Mouse (Mus musculus): ENCODE data around the gene Eml4. TPM values are rescaled to one million over a fixed set of nuclear protein-coding genes. Genes with fewer than 3 reads are reported as not detected.
A peak's percentile ranks its signal among the peaks of the same experiment; 100 is the strongest.

The Eml4 gene
- total and polyA plus RNA-seq, 3 experiments: 3.7 to 30.2 (median 26.4) TPM

GRCm38 (mm10) chr17:83374123-83374522 is 23.4 kb downstream of the Eml4 start:
- TF ChIP-seq TAL1 (conservative IDR thresholded peaks at IDR 0.05; ENCODE audit: low read depth, low read length) (no peak), GATA2 (IDR thresholded peaks at IDR 0.05; ENCODE audit: borderline replicate concordance, low read depth, low read length) (no peak), GATA1 (IDR thresholded peaks at IDR 0.05; ENCODE audit: borderline replicate concordance, low read length) (no peak), CTCF (IDR thresholded peaks at IDR 0.05; ENCODE audit: low read depth, low read length) (no peak), POLR2AphosphoS5 (IDR thresholded peaks at IDR 0.05; ENCODE audit: insufficient replicate concordance, low read depth, low read length) (no peak)
- H3K4me3 ChIP-seq (ENCODE audit: low read depth, low read length): no peak overlapping the region

DNA sequence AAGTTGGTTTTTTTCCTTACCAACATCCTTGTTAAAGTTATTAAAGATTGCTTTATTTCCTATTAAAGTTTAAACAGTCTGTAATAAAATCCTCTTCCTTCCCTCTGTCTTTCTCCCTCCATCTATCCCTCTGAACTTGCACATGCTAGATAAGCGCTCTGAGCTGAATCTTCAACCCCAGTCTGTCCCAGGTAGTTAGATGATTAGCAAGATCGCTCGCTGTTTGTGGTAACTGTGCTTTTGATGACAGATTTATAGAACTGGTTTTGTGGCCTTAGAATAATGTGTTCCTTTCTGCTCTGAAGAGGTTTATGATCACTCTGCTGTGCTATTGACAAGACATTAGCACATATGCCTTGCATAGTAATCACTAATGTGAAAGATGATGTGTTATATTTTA is 25.1 kb downstream of the Eml4 start:
- Histone ChIP-seq H3K27me3 (ENCODE audit: insufficient read depth, low read length) (no peaks in the 10 kb centered on the region), H3K36me3 (replicated peaks) (peaks cover 5% of the 10 kb centered on the region), H3K9me3 (replicated peaks) (no peaks in the 10 kb centered on the region), H3K4me1 (ENCODE audit: insufficient read depth, low read depth, low read length) (peaks cover 13% of the 10 kb centered on the region), H3K4me3 (ENCODE audit: low read depth, low read length) (no peak overlapping the region)
- ATAC-seq (ENCODE audit: extremely low read depth, insufficient number of reproducible peaks, low FRiP score, poor library complexity, severe bottlenecking) (peak; percentile 87), DNase-seq (ENCODE audit: low spot score) (peak; percentile 9)
- 0 out of 2 replicates have a peak, but pooled peaks have one; percentile 47 for TF ChIP-seq TAL1 (conservative IDR thresholded peaks at IDR 0.05; ENCODE audit: low read depth, low read length)
- TF ChIP-seq POLR2AphosphoS5 (IDR thresholded peaks at IDR 0.05; ENCODE audit: insufficient replicate concordance, low read depth, low read length): no peak

More at GRCm38 (mm10) chr17:83374123-83374522, 23.4 kb downstream of the Eml4 start:
- H3K4me1 ChIP-seq (ENCODE audit: insufficient read depth, low read depth, low read length): peaks cover 13% of the 10 kb centered on the region
- no peaks in the 10 kb centered on the region for H3K9me3 ChIP-seq (replicated peaks)
- peaks cover 2% of the 10 kb centered on the region for H3K36me3 ChIP-seq (replicated peaks)
- ATAC-seq (ENCODE audit: extremely low read depth, insufficient number of reproducible peaks, low FRiP score, poor library complexity, severe bottlenecking): no peak
- DNase-seq (ENCODE audit: low spot score): no peak
- no peaks in the 10 kb centered on the region for H3K27me3 ChIP-seq (ENCODE audit: insufficient read depth, low read length)

DNA sequence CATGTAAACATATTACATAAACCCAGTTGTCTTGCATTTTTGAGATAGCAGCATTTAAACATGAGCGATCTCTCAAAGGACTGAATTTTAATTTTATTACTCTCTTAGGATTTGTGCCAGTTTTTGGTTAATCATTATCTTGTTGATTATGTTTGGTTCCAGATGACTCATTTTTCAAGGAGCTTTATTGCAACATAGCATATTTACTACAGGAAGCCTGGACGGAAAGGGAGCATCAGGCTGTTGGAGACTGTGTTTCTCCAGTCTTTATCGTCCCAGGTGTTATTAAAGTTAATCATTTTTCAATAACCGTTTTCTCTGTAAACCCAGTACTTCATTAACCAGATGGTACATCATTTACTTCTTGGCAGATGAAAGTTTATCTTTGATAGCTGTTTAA is 26.1 kb downstream of the Eml4 start:
- peaks cover 13% of the 10 kb centered on the region for H3K4me1 ChIP-seq (ENCODE audit: insufficient read depth, low read depth, low read length)
- TF ChIP-seq GATA2 (IDR thresholded peaks at IDR 0.05; ENCODE audit: borderline replicate concordance, low read depth, low read length) (no peak), GATA1 (IDR thresholded peaks at IDR 0.05; ENCODE audit: borderline replicate concordance, low read length) (no peak), CTCF (IDR thresholded peaks at IDR 0.05; ENCODE audit: low read depth, low read length) (no peak), POLR2AphosphoS5 (IDR thresholded peaks at IDR 0.05; ENCODE audit: insufficient replicate concordance, low read depth, low read length) (no peak), TAL1 (conservative IDR thresholded peaks at IDR 0.05; ENCODE audit: low read depth, low read length) (no peak)
- no peak for DNase-seq (ENCODE audit: low spot score)
- no peaks in the 10 kb centered on the region for H3K27me3 ChIP-seq (ENCODE audit: insufficient read depth, low read length)
- no peak overlapping the region for H3K4me3 ChIP-seq (ENCODE audit: low read depth, low read length)
- H3K36me3 ChIP-seq (replicated peaks): peaks cover 5% of the 10 kb centered on the region
- H3K9me3 ChIP-seq (replicated peaks): no peaks in the 10 kb centered on the region
- ATAC-seq (ENCODE audit: extremely low read depth, insufficient number of reproducible peaks, low FRiP score, poor library complexity, severe bottlenecking): no peak

DNA sequence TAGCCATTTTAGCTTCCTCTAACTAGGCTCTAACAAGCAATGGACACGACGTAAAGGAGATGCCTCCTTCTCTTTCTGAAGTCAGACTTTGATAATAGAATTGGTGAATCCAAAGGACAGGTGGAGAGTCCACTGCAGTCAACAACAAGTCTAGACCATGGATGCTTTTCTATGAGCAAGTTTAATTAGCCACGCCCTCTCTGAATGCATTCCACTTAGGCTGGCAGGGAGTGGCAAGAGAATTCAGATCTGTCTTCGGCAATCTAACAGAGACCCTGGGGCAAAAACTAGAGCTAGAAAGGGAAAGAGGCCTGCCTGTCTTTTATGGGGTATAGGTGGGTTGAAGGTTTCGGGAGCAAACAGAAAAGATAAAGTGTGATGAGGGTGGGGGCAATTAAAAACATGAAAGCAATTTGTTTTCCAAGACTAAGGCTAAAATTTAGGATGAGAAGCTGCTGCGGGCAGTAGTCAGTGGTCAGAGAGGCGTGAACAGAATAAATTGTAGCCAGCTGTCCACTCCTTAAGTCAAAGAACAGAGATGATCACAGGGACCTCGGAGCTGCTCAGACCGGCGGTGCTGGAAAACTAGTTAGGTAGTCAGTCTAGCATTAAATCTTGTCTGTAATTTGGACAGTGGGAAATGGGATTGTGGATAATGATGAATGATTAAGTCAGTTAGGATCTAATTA is 27.2 kb downstream of the Eml4 start:
- Histone ChIP-seq H3K4me1 (ENCODE audit: insufficient read depth, low read depth, low read length) (peaks cover 13% of the 10 kb centered on the region), H3K4me3 (ENCODE audit: low read depth, low read length) (no peak overlapping the region), H3K36me3 (replicated peaks) (peaks cover 3% of the 10 kb centered on the region), H3K27me3 (ENCODE audit: insufficient read depth, low read length) (no peaks in the 10 kb centered on the region), H3K9me3 (replicated peaks) (no peaks in the 10 kb centered on the region)
- TF ChIP-seq TAL1 (conservative IDR thresholded peaks at IDR 0.05; ENCODE audit: low read depth, low read length) (no peak), GATA2 (IDR thresholded peaks at IDR 0.05; ENCODE audit: borderline replicate concordance, low read depth, low read length) (no peak), POLR2AphosphoS5 (IDR thresholded peaks at IDR 0.05; ENCODE audit: insufficient replicate concordance, low read depth, low read length) (no peak), CTCF (IDR thresholded peaks at IDR 0.05; ENCODE audit: low read depth, low read length) (no peak), GATA1 (IDR thresholded peaks at IDR 0.05; ENCODE audit: borderline replicate concordance, low read length) (no peak)
- ATAC-seq (ENCODE audit: extremely low read depth, insufficient number of reproducible peaks, low FRiP score, poor library complexity, severe bottlenecking) (no peak), DNase-seq (ENCODE audit: low spot score) (no peak)

- DNase-seq (ENCODE audit: low spot score) (no peak), ATAC-seq (ENCODE audit: extremely low read depth, insufficient number of reproducible peaks, low FRiP score, poor library complexity, severe bottlenecking) (no peak)
- H3K9me3 ChIP-seq (replicated peaks): no peaks in the 10 kb centered on the region
- H3K27me3 ChIP-seq (ENCODE audit: insufficient read depth, low read length): no peaks in the 10 kb centered on the region
- peaks cover 13% of the 10 kb centered on the region for H3K4me1 ChIP-seq (ENCODE audit: insufficient read depth, low read depth, low read length)
- TF ChIP-seq GATA1 (IDR thresholded peaks at IDR 0.05; ENCODE audit: borderline replicate concordance, low read length) (no peak), CTCF (IDR thresholded peaks at IDR 0.05; ENCODE audit: low read depth, low read length) (no peak), GATA2 (IDR thresholded peaks at IDR 0.05; ENCODE audit: borderline replicate concordance, low read depth, low read length) (no peak), TAL1 (conservative IDR thresholded peaks at IDR 0.05; ENCODE audit: low read depth, low read length) (no peak), POLR2AphosphoS5 (IDR thresholded peaks at IDR 0.05; ENCODE audit: insufficient replicate concordance, low read depth, low read length) (no peak)
- peaks cover 3% of the 10 kb centered on the region for H3K36me3 ChIP-seq (replicated peaks)
- no peak overlapping the region for H3K4me3 ChIP-seq (ENCODE audit: low read depth, low read length)
Measured at GRCm38 (mm10) chr17:83378444-83378762, 27.7 kb downstream of the Eml4 start.

GRCm38 (mm10) chr17:83379366-83379765 is 28.6 kb downstream of the Eml4 start:
- no peaks in the 10 kb centered on the region for H3K9me3 ChIP-seq (replicated peaks)
- H3K4me3 ChIP-seq (ENCODE audit: low read depth, low read length): no peak overlapping the region
- DNase-seq (ENCODE audit: low spot score): no peak
- TF ChIP-seq TAL1 (conservative IDR thresholded peaks at IDR 0.05; ENCODE audit: low read depth, low read length): no peak
- TF ChIP-seq GATA1 (IDR thresholded peaks at IDR 0.05; ENCODE audit: borderline replicate concordance, low read length): no peak
- no peak for TF ChIP-seq CTCF (IDR thresholded peaks at IDR 0.05; ENCODE audit: low read depth, low read length)
- no peak for TF ChIP-seq GATA2 (IDR thresholded peaks at IDR 0.05; ENCODE audit: borderline replicate concordance, low read depth, low read length)
- no peak for TF ChIP-seq POLR2AphosphoS5 (IDR thresholded peaks at IDR 0.05; ENCODE audit: insufficient replicate concordance, low read depth, low read length)
- peaks cover 3% of the 10 kb centered on the region for H3K36me3 ChIP-seq (replicated peaks)
- peaks cover 13% of the 10 kb centered on the region for H3K4me1 ChIP-seq (ENCODE audit: insufficient read depth, low read depth, low read length)
- no peaks in the 10 kb centered on the region for H3K27me3 ChIP-seq (ENCODE audit: insufficient read depth, low read length)
- no peak for ATAC-seq (ENCODE audit: extremely low read depth, insufficient number of reproducible peaks, low FRiP score, poor library complexity, severe bottlenecking)

All from G1E (cell line).